Mouse (Mus musculus): Measurements from ENCODE around the gene Mboat1. TPM values are rescaled to one million over a fixed set of nuclear protein-coding genes. Genes with fewer than 3 reads are reported as not detected.
A peak's percentile ranks its signal among the peaks of the same experiment; 100 is the strongest.

The Mboat1 gene
- polyA plus RNA-seq, 1 experiment from 2014 or later = 2.9 TPM

DNA sequence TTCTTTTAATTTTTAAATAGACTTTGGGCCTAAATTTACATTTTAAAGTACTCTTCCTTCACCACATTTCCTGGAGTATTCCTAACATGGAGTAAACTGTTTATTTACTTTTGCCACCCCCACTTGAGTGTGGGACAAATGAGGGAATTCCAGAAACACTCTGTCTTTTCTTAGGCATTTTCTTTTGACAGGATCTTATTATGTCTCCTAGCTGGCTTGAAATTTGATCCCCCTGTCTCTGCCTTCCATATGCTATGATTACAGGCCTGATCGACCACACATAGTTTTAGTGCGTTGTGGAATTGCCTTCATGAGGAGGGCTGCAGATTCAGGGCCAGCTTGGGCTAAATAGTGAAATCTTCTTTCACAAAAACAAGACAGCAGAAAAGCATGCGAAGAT lies 85.0 kb downstream of the Mboat1 start:
- no peak for ATAC-seq (replicated peaks)
- Histone ChIP-seq H3K9me3 (no peaks in the 10 kb centered on the region), H3K4me1 (no peaks in the 10 kb centered on the region), H3K36me3 (no peaks in the 10 kb centered on the region), H3K9ac (replicated peaks) (no peak overlapping the region), H3K4me3 (no peak overlapping the region), H3K4me2 (replicated peaks) (no peak overlapping the region), H3K27ac (replicated peaks) (no peak overlapping the region), H3K27me3 (no peaks in the 10 kb centered on the region)
- 28% methylated on average over 3 of the region's 3 CpGs for WGBS

DNA sequence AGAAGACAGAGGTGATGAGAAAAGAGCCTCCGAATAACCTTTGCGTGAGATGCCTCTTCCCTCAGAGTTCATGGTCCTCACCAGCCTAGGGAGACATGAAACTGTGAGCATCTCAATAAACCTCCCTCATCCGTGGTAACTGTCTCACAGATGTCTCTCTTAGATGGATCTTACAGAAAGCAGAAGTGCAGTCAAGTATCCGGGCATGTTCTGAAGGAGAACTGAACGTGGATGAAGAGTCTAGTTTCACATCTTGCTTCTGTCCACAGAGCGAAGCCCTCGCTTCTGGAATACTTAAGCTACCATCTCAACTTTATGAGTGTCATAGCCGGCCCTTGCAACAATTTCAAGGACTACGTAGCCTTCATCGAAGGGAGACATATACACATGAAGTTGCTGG lies 87.8 kb downstream of the Mboat1 start:
- no peak overlapping the region for H3K9ac ChIP-seq (replicated peaks)
- H3K9me3 ChIP-seq = no peaks in the 10 kb centered on the region
- no peaks in the 10 kb centered on the region for H3K4me1 ChIP-seq
- H3K36me3 ChIP-seq = no peaks in the 10 kb centered on the region
- no peak overlapping the region for H3K4me3 ChIP-seq
- ATAC-seq (replicated peaks) = no peak
- no peak overlapping the region for H3K4me2 ChIP-seq (replicated peaks)
- WGBS = 92% methylated on average over 10 of the region's 10 CpGs
- H3K27ac ChIP-seq (replicated peaks) = no peak overlapping the region
- H3K27me3 ChIP-seq = no peaks in the 10 kb centered on the region

DNA sequence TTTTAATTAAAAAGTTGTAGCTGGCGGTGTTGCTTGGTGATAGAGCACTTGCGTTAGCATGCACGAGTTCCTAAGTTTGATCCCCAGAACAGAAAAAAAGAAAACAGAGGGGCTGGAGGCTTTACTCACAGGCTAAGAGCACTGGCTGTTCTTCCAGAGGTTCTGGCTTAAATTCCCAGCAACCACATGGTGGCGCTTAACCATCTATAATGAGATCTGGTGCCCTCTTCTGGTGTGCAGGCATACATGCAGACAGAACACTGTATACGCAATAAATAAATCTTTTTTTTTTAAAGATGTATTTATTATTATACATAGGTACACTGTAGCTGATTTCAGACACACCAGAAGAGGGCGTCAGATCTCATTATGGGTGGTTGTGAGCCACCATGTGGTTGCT lies 88.4 kb downstream of the Mboat1 start:
- H3K36me3 ChIP-seq = no peaks in the 10 kb centered on the region
- 91% methylated on average over 6 of the region's 6 CpGs for WGBS
- no peak overlapping the region for H3K4me3 ChIP-seq
- no peak overlapping the region for H3K4me2 ChIP-seq (replicated peaks)
- no peak overlapping the region for H3K27ac ChIP-seq (replicated peaks)
- no peaks in the 10 kb centered on the region for H3K27me3 ChIP-seq
- no peak for ATAC-seq (replicated peaks)
- no peaks in the 10 kb centered on the region for H3K9me3 ChIP-seq
- H3K9ac ChIP-seq (replicated peaks) = no peak overlapping the region
- H3K4me1 ChIP-seq = no peaks in the 10 kb centered on the region

DNA sequence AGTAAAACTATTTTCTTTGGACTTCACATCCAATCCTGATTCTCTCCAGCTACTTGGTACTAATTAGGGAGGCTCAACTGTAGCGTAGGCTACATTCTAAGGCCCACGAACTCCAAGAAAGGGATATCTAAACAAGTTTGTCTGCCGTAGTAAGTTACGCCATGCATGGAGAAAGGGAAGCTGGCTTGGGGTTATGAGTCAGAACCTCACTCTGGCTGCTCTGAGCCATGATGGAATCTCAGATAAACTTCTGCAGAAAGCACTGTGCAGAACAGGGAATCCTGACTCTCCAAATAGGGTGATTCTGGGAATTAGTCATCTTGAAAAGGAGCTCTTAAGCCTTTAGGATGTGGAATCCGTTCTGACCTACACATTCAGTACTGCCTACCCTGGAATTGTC lies 92.5 kb downstream of the Mboat1 start:
- no peak overlapping the region for H3K4me2 ChIP-seq (replicated peaks)
- no peak for ATAC-seq (replicated peaks)
- no peaks in the 10 kb centered on the region for H3K4me1 ChIP-seq
- no peak overlapping the region for H3K27ac ChIP-seq (replicated peaks)
- no peak overlapping the region for H3K9ac ChIP-seq (replicated peaks)
- H3K4me3 ChIP-seq = no peak overlapping the region
- H3K27me3 ChIP-seq = no peaks in the 10 kb centered on the region
- no peaks in the 10 kb centered on the region for H3K36me3 ChIP-seq
- H3K9me3 ChIP-seq = no peaks in the 10 kb centered on the region
- 74% methylated on average over 5 of the region's 5 CpGs for WGBS

DNA sequence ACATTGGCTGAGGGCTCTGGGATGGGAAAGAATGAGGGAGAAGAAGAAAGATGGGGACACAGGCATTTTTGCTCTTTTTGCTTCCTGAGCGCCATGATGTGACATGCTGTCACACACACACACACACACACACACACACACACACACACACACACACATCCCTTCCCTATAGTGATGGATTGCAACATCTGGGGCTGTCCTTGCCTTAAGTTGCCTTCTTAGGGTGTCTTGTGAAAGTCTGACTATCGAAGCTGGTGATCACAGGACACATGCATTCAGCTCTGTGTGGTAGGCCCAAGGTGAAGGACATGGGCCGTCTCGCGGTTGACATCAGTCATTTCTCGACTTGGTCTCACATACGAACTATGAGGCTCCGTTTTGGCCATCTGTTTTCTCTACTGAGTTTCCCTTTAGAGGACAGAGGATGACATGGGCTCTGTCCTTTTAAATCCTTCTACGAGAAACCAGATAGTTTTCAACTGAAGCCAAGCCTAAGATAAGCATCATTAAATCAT lies 93.4 kb downstream of the Mboat1 start:
- no peaks in the 10 kb centered on the region for H3K27me3 ChIP-seq
- H3K27ac ChIP-seq (replicated peaks) = no peak overlapping the region
- H3K36me3 ChIP-seq = no peaks in the 10 kb centered on the region
- no peak overlapping the region for H3K4me3 ChIP-seq
- WGBS = 90% methylated on average over 9 of the region's 9 CpGs
- ATAC-seq (replicated peaks) = no peak
- H3K4me1 ChIP-seq = no peaks in the 10 kb centered on the region
- H3K4me2 ChIP-seq (replicated peaks) = no peak overlapping the region
- H3K9me3 ChIP-seq = no peaks in the 10 kb centered on the region
- H3K9ac ChIP-seq (replicated peaks) = no peak overlapping the region

DNA sequence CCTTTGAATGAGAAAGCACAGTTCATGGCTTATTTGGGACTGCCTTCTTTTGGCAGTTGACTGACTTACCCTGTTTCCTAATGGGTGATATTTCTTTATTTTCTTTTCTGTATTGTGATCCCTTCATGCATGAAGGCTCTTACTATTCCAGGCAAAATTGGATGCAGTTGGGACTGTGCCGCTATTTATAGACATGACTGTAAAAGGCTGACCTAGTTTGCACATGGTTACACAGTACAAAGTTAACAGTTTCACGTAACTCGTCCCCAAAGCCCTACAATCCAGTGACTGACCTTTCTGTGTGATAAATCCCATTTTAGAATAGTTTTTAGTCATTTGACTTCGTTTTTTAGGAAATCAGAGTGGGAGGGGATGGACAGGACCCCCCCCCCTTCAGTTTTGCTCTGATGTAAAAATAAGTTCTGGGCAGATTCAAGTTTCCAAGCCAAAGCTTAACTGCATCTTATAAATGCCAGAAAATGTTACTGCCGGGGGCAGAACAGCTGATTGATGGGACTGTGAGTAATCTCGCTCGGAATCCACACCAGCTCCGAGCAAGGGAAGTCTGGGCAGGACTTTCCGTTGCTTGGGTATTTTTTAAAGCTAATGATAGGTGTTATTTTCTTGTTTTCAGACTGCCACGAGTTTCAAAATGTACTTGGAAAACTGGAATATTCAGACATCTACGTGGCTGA lies 98.9 kb downstream of the Mboat1 start:
- Histone ChIP-seq H3K27ac (replicated peaks) (no peak overlapping the region), H3K27me3 (no peaks in the 10 kb centered on the region), H3K4me3 (no peak overlapping the region), H3K4me2 (replicated peaks) (no peak overlapping the region), H3K4me1 (no peaks in the 10 kb centered on the region), H3K9me3 (no peaks in the 10 kb centered on the region), H3K36me3 (no peaks in the 10 kb centered on the region), H3K9ac (replicated peaks) (no peak overlapping the region)
- peak; percentile 85 for ATAC-seq (replicated peaks)
- WGBS = 62% methylated on average over 11 of the region's 11 CpGs

DNA sequence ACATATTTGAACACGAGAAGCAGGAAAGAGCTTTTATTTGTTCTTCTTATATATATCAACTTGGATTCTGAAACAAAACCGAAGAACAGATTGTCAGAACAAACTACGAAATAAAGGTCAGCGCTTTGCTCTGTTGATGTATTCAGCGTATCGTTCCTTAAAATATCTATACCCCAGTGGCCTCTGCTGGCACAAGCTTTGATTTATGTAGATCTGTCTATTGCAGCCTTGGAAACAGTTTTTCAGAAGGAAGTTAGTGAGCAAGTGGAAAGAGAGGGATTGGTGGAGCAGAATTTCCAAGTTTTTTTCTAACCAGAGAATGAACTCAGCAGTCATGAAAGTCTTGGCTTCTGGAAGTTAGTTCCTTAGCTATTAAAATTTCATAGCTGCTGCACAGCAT lies 103.1 kb downstream of the Mboat1 start:
- no peak overlapping the region for H3K9ac ChIP-seq (replicated peaks)
- no peak overlapping the region for H3K4me3 ChIP-seq
- no peaks in the 10 kb centered on the region for H3K9me3 ChIP-seq
- no peak for ATAC-seq (replicated peaks)
- no peak overlapping the region for H3K27ac ChIP-seq (replicated peaks)
- WGBS = 94% methylated on average over 6 of the region's 6 CpGs
- H3K4me1 ChIP-seq = no peaks in the 10 kb centered on the region
- H3K27me3 ChIP-seq = no peaks in the 10 kb centered on the region
- no peak overlapping the region for H3K4me2 ChIP-seq (replicated peaks)
- no peaks in the 10 kb centered on the region for H3K36me3 ChIP-seq

DNA sequence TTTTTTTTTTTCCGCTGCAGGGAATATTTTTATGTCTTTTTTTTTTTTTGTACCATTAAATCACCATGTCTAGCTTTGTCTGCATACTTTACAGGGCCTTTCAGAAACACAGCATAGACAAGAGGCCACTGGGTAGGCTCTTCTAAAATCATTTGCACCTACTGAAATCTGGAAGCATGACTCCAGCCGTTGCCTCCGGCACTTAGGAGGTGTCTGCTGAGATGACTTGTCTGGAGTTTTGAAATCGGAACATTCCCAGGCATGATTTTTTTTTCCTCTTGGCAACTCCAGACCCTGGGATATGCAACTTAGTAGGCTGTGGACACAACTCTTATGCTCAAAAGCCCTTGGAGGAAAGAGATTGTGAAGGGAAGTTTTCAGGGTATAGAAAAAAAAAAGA lies 109.3 kb downstream of the Mboat1 start:
- Histone ChIP-seq H3K4me2 (replicated peaks) (no peak overlapping the region), H3K4me3 (no peak overlapping the region), H3K4me1 (no peaks in the 10 kb centered on the region), H3K27ac (replicated peaks) (no peak overlapping the region), H3K27me3 (no peaks in the 10 kb centered on the region), H3K9me3 (no peaks in the 10 kb centered on the region), H3K9ac (replicated peaks) (no peak overlapping the region), H3K36me3 (no peaks in the 10 kb centered on the region)
- no peak for ATAC-seq (replicated peaks)
- 91% methylated on average over 4 of the region's 4 CpGs for WGBS

DNA sequence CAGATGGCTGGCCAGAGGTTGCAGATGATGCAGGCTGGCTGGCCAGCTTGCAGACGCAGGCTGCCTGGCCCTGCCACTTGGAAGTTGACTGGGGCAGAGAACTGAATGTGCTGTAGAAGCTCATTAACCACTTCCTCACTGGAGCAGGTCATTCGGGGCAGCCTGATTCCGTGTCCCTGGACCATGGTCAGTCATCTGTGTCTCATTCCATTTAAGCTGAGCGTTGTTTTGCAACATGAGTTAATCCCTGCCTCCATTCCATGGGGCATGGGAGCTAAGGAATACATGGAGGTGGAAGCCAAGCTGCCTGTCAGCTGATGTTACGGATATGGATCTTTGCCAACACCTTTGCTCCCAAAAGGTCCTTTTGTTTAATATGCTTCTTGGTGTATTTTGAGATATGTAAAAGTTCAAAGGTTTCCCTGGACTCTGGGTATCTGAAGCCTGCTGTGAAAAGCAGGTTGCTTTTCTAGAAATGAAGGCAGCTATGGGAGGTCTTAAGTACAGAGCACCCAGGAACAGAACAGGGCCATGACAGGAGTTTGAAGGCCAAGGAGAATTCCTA lies 114.1 kb downstream of the Mboat1 start:
- 39% methylated on average over 5 of the region's 5 CpGs for WGBS
- Histone ChIP-seq H3K4me3 (no peak overlapping the region), H3K27me3 (no peaks in the 10 kb centered on the region), H3K27ac (replicated peaks) (no peak overlapping the region), H3K9me3 (no peaks in the 10 kb centered on the region), H3K4me2 (replicated peaks) (no peak overlapping the region), H3K4me1 (peaks cover 4% of the 10 kb centered on the region; the same call in 1 of the 2 replicates), H3K9ac (replicated peaks) (no peak overlapping the region), H3K36me3 (no peaks in the 10 kb centered on the region)
- ATAC-seq (replicated peaks) = no peak

DNA sequence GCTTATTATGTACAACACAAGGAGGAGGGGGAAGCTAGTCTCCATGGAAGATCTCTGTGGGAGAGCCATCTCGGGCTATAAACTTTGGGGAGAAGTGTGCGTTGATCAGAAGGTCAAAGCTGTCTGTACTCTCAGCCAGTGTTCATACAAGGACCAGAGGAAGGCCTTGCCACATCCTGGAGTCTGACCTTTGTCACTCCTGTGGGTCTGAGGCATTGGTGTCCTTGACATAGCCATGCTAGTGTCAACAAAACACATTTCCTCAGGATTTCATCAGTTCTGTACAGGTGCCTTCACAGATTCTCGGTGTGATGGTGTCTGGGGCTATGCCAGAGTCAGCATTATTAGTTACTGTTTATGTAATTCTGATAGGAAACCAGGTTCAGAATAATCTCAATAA lies 115.1 kb downstream of the Mboat1 start:
- Histone ChIP-seq H3K4me1 (peaks cover 4% of the 10 kb centered on the region; the same call in 1 of the 2 replicates), H3K9ac (replicated peaks) (no peak overlapping the region), H3K4me3 (no peak overlapping the region), H3K9me3 (no peaks in the 10 kb centered on the region), H3K27ac (replicated peaks) (no peak overlapping the region), H3K36me3 (no peaks in the 10 kb centered on the region), H3K4me2 (replicated peaks) (no peak overlapping the region), H3K27me3 (no peaks in the 10 kb centered on the region)
- ATAC-seq (replicated peaks) = no peak
- 86% methylated on average over 3 of the region's 3 CpGs for WGBS

DNA sequence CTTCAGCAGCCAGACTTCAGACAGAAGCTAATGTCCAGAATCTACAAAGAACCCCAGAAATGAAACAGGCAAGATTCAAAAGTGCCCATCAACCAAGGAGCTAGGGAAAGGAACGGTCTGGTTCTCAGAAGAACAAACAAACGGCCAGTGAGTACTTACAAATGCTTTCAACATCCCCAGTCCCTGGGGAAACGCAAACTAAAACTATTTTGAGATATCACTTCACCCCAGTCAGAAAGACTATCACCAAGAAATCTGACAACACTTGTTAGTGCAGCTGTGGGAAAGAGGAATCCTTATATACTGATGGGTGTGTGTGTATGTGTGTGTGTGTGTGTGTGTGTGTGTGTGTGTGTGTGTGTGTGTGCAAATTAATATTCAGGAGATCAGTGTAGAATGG lies 116.4 kb downstream of the Mboat1 start:
- no peak for ATAC-seq (replicated peaks)
- no peak overlapping the region for H3K9ac ChIP-seq (replicated peaks)
- no peak overlapping the region for H3K4me2 ChIP-seq (replicated peaks)
- H3K27me3 ChIP-seq = no peaks in the 10 kb centered on the region
- H3K4me3 ChIP-seq = no peak overlapping the region
- no peaks in the 10 kb centered on the region for H3K36me3 ChIP-seq
- H3K4me1 ChIP-seq = peaks cover 4% of the 10 kb centered on the region; the same call in 1 of the 2 replicates
- no peak overlapping the region for H3K27ac ChIP-seq (replicated peaks)
- no peaks in the 10 kb centered on the region for H3K9me3 ChIP-seq
- 75% methylated on average over 3 of the region's 3 CpGs for WGBS

DNA sequence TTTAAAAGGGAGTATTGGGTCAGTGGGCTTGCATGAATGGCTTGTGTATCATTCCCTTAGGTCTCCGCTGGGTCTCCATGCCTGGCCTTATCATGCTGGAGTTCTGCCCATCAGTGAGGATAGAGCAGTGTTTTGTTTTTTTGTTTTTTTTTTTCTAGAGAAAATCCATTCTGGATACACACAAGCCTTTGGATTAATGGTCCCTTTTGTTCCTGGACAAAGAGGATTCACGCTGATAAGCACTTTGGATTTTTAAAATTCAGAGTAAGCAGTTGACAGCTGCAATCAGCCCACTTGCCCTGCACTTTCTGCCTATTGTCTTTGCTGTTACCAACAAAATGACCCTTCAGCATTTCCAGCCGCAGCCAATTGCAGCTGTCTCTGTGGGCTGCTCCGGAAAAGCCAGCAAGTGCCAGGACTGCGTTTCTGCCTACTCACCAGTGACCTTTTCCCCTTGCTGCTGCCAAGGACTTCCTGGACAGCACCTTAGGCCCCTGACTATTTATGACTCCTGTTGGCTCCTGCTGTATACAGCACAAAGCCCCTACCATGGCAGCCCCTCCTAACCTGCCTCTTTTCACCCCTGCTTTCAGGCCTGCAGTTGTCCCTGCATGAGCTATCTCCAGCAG lies 117.5 kb downstream of the Mboat1 start:
- no peaks in the 10 kb centered on the region for H3K27me3 ChIP-seq
- H3K4me1 ChIP-seq = peaks cover 4% of the 10 kb centered on the region; the same call in 1 of the 2 replicates
- peak; percentile 46; the same call in 1 of the 2 replicates for ATAC-seq (replicated peaks)
- no peak overlapping the region for H3K9ac ChIP-seq (replicated peaks)
- WGBS = 20% methylated on average over 5 of the region's 5 CpGs
- H3K4me3 ChIP-seq = no peak overlapping the region
- no peaks in the 10 kb centered on the region for H3K36me3 ChIP-seq
- H3K4me2 ChIP-seq (replicated peaks) = no peak overlapping the region
- H3K27ac ChIP-seq (replicated peaks) = peak overlapping the region; percentile 9; the same call in 1 of the 2 replicates
- no peaks in the 10 kb centered on the region for H3K9me3 ChIP-seq

All from forebrain, embryonic 15.5 days (tissue).